Mouse (Mus musculus) brain, embryonic 14.5 days (tissue): ENCODE measurements at regions not wholly inside any gene's neighbourhood (a gene's known extent, or its start where the extent isn't known, plus 50 kb on each side); places are given as distances from the start of the nearest gene placed in this dataset.
"Not testable (repeated sequence)": the region's sequence is repeated elsewhere in the genome, so short reads cannot be mapped to it uniquely, and the experiment has no call there.

Experiments
- DNase-seq: peaks from one replicate; pipeline ENCODE4 v3.0.0-alpha.2; 2011; ENCODE audit warnings: low read depth
- CTCF ChIP-seq: fragments of 200-500 bp; IDR thresholded peaks from 2 replicates; pipeline ENCODE4 v1.5.1; 2012; ENCODE audit warnings: inconsistent platforms, mild to moderate bottlenecking, moderate library complexity, borderline replicate concordance; ENCODE audit not compliant: insufficient read depth, insufficient read length; ENCODE audit errors: extremely low read depth
- POLR2A ChIP-seq: fragments of 200-500 bp; IDR thresholded peaks from 2 replicates; pipeline ENCODE4 v1.6.1; 2012; ENCODE audit warnings: mild to moderate bottlenecking, inconsistent platforms, borderline replicate concordance; ENCODE audit not compliant: poor library complexity, insufficient read depth, insufficient read length, severe bottlenecking; ENCODE audit errors: extremely low read depth

GRCm38 (mm10) chr12:74825664-74826063 is 351.5 kb downstream of the Kcnh5 start:
- TF ChIP-seq CTCF = no peak
- no peak for TF ChIP-seq POLR2A
- DNase-seq = peak; percentile 56

- peak; percentile 75 for DNase-seq
- TF ChIP-seq POLR2A (no peak), CTCF (no peak)
These were observed 352.2 kb downstream of the Kcnh5 start for GRCm38 (mm10) chr12:74824735-74825494.

- DNase-seq = not testable (repeated sequence)
These were observed 361.0 kb downstream of the Kcnh5 start for GRCm38 (mm10) chr12:74816181-74816580.

- DNase-seq = not testable (repeated sequence)
These were observed 368.6 kb downstream of the Kcnh5 start for GRCm38 (mm10) chr12:74808571-74808970.

GRCm38 (mm10) chr12:74807926-74808325 is 369.2 kb downstream of the Kcnh5 start:
- DNase-seq = not testable (repeated sequence)

- no peak for TF ChIP-seq POLR2A
- TF ChIP-seq CTCF = no peak
- peak; percentile 43 for DNase-seq
These were observed 373.2 kb downstream of the Kcnh5 start for GRCm38 (mm10) chr12:74803740-74804512.

- no peak for TF ChIP-seq POLR2A
- TF ChIP-seq CTCF = no peak
- DNase-seq = peak; percentile 44
These were observed 385.1 kb downstream of the Kcnh5 start for GRCm38 (mm10) chr12:74792036-74792435.

- no peak for TF ChIP-seq CTCF
- TF ChIP-seq POLR2A = no peak
- DNase-seq = no peak
These were observed 414.8 kb downstream of the Kcnh5 start for GRCm38 (mm10) chr12:74762284-74762683.

- TF ChIP-seq CTCF (no peak), POLR2A (no peak)
- DNase-seq = no peak
These were observed 428.9 kb upstream of the Gm11042 start for GRCm38 (mm10) chr12:74745051-74745450.

- TF ChIP-seq CTCF = no peak
- no peak for TF ChIP-seq POLR2A
- DNase-seq = no peak
These were observed 412.7 kb upstream of the Gm11042 start for GRCm38 (mm10) chr12:74728866-74729265.

GRCm38 (mm10) chr12:74679149-74679548 is 363.0 kb upstream of the Gm11042 start:
- no peak for DNase-seq
- TF ChIP-seq CTCF = no peak
- no peak for TF ChIP-seq POLR2A

- TF ChIP-seq CTCF = no peak
- no peak for TF ChIP-seq POLR2A
- DNase-seq = no peak
These were observed 361.6 kb upstream of the Gm11042 start for GRCm38 (mm10) chr12:74677835-74678234.
